Mouse (Mus musculus) cerebellum, adult 2 months (tissue): ENCODE measurements around the gene Olfr960.

Source experiments
- CTCF ChIP-seq: fragments of 200-500 bp; IDR thresholded peaks from 2 replicates; pipeline ENCODE4 v1.5.1; 2011; ENCODE audit warnings: low read depth, mild to moderate bottlenecking, control low read depth, low read length, moderate library complexity, borderline replicate concordance; ENCODE audit not compliant: insufficient read depth
- POLR2A ChIP-seq: fragments of 200-500 bp; IDR thresholded peaks from 2 replicates; pipeline ENCODE4 v1.6.1; 2011; ENCODE audit warnings: low read length, control low read depth, borderline replicate concordance; ENCODE audit not compliant: insufficient read depth

DNA sequence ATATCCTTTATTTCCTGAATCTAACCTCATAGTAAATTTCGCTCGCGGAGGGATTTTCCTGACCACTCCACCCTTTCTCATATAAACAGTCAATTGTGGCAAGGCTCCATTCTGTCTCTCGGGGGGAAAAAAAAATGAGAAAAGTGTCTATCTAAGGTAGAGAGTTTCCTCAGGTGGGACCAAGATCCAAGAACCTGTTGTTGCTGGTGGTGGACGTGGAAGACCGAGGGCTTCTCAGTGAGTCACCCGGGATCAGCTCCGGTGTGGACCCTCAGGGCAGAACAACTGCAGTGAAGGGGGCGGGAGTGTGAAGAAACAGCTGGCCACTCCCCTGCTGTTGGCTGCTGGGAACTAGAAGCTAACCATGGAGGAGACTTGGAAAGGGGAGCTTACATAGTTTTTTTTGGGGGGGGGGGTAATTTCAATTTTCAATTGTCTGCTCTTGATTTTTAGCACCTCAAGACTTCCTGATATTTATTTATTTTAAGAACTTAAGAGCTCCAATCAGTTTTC is 17.8 kb upstream of the Olfr960 start:
- no peak for TF ChIP-seq CTCF
- TF ChIP-seq POLR2A = no peak
